Mouse (Mus musculus) embryonic fibroblast, embryonic 13.5 days (primary cell): ENCODE results near the gene Ift57. TPM values are rescaled to one million over a fixed set of nuclear protein-coding genes. Genes with fewer than 3 reads are reported as not detected.

Source experiments
- H3K27ac ChIP-seq: 2 replicates; pipeline ENCODE4 v1.5.1; 2012; ENCODE audit warnings: low read length, control low read depth, inconsistent platforms; ENCODE audit not compliant: insufficient read depth
- H3K4me1 ChIP-seq: 2 replicates; pipeline ENCODE4 v1.6.1; 2011; ENCODE audit warnings: low read length; ENCODE audit not compliant: control insufficient read depth, insufficient read depth
- H3K4me3 ChIP-seq: 2 replicates; pipeline ENCODE4 v1.5.1; 2011; ENCODE audit warnings: mild to moderate bottlenecking, control low read depth, low read length; ENCODE audit not compliant: insufficient read depth
- CTCF ChIP-seq: IDR thresholded peaks from 2 replicates; pipeline ENCODE4 v1.5.1; 2011; ENCODE audit warnings: mild to moderate bottlenecking, control low read depth, low read length, moderate library complexity, borderline replicate concordance; ENCODE audit not compliant: insufficient read depth
- POLR2A ChIP-seq: IDR thresholded peaks from 2 replicates; pipeline ENCODE4 v1.6.1; 2011; ENCODE audit warnings: low read depth, mild to moderate bottlenecking, control low read depth, low read length, moderate library complexity
- polyA plus RNA-seq: library from polyadenylated mRNA; stranded (reverse); fragments of >200 nt; gene quantifications from 2 replicates; pipeline ENCODE4 v1.2.4, GENCODE M21; 2011; ENCODE audit warnings: low read depth; ENCODE audit not compliant: missing spikeins, insufficient read length

The Ift57 gene
- polyA plus RNA-seq, 1 experiment: 22.5 TPM

DNA sequence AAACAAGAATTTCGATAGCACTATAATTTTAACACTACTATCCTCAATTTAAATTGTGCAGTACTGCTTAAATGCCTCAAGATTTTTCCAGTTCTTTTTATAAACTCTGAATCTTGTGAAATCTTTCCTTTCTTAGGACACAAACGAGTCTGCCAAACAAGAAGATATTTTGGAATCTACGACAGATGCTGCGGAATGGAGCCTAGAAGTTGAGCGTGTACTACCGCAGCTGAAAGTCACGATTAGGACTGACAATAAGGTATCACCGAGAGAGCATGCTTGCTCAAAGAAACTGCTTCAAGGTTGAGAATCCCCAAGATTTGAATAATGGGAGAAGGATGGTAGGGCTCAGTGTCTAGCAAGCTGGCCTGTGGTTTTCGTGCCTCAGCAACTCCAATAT, 37.5 kb downstream of the Ift57 start:
- Histone ChIP-seq H3K27ac (no peak overlapping the region), H3K4me3 (no peak overlapping the region)

DNA sequence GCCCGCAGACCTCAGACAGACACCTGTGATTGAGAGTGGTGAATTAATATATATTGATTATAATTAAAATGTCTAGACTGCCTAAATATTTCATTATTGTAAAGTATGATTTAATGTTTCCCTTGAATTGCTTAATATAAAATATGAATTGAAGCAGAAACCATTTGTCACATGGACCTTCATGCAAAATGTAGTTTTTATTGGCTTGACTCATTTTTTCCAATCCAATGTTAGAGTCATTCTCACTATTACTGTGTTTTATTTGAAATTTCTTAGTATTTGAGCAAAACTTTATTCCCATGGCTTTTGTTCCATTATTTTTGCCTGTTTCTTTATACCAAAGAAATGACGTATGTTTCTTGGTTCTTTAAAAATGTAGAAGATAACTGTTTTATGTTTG, 48.3 kb downstream of the Ift57 start:
- TF ChIP-seq CTCF: no peak
- TF ChIP-seq POLR2A: no peak
- Histone ChIP-seq H3K4me1 (no peaks in the 10 kb centered on the region), H3K4me3 (no peak overlapping the region), H3K27ac (no peak overlapping the region)

More for the DNA sequence above, 37.5 kb downstream of the Ift57 start:
- no peak for TF ChIP-seq CTCF
- no peak for TF ChIP-seq POLR2A
- H3K4me1 ChIP-seq: no peaks in the 10 kb centered on the region

DNA sequence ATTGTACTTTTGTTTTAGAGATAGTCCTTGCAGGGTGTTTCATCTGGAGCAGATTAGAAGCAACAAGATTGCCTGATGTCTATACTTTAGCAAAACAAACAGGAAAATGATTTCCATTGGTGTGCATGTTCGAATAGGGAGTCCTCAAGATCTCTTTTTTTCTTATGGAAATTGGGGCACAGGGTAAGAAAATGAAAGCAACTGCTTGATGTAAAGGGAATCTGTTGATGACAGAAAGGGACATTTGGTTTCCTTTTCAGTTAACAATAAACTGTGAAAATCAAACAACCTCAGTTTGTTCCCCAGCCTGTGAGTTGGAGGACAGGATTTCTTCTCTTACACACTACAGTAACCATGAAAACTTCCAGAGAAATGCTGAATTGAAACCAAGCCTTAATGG, 53.9 kb downstream of the Ift57 start:
- Histone ChIP-seq H3K27ac (no peak overlapping the region), H3K4me3 (no peak overlapping the region), H3K4me1 (no peaks in the 10 kb centered on the region)
- TF ChIP-seq CTCF (no peak), POLR2A (no peak)

- Histone ChIP-seq H3K4me1 (no peaks in the 10 kb centered on the region), H3K4me3 (no peak overlapping the region), H3K27ac (no peak overlapping the region)
- TF ChIP-seq POLR2A (no peak), CTCF (no peak)
Measured at GRCm38 (mm10) chr16:49753318-49753717, 54.3 kb downstream of the Ift57 start.

DNA sequence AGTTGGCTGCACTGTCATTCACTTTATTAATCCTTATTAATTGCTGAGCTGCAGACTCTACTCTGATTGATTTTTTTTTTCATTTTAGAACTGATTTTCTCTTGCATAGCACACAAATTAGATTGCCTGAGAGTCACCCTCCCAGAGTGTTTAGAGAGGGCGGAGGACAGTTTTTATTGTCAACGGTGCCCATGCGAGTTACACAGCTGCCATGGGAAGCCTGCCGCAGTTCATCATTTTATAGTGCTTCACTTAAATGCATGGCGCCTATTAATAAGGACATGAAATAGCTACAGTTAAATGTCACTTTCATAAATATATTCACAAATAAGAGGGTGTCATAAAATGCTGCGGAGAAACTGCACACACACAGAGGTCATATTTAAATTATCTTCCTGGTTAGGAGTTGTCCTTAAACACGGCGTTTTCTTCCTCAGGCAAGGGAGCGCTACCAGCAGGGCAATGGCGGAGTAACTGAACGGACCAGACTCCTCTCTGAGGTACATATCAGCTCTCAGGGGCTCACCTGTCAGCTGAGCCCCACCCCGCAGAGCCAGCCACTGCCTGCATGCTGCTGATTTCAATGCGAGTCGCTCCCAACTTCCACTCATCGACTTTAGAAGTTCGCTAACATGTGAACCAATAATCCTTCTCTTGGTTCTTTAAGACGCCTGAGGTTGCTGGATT, 61.6 kb downstream of the Ift57 start:
- no peak overlapping the region for H3K27ac ChIP-seq
- TF ChIP-seq POLR2A (no peak), CTCF (no peak)
- H3K4me3 ChIP-seq: no peak overlapping the region

DNA sequence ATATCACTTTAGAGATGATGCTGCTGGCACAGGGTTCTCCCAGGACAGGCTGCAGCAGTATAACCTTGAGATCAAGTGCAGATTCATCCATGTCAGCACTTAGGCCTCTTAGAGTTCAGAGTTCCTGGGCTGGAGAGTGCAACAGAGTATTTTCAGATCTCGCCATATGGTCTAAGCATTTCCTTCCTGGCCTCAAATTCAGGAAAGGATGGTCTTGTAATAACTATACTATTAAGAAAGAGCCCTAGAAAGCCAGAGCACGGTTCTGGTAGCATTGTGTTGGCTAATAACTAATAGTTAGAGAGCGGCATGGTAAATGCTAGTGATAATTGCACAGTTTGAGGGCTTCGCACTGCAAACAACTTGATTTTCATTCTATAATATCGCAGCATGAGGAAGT, 62.9 kb downstream of the Ift57 start:
- TF ChIP-seq CTCF: no peak
- TF ChIP-seq POLR2A: no peak
- Histone ChIP-seq H3K4me1 (no peaks in the 10 kb centered on the region), H3K4me3 (no peak overlapping the region), H3K27ac (no peak overlapping the region)

More for the DNA sequence above, 61.6 kb downstream of the Ift57 start:
- no peaks in the 10 kb centered on the region for H3K4me1 ChIP-seq

DNA sequence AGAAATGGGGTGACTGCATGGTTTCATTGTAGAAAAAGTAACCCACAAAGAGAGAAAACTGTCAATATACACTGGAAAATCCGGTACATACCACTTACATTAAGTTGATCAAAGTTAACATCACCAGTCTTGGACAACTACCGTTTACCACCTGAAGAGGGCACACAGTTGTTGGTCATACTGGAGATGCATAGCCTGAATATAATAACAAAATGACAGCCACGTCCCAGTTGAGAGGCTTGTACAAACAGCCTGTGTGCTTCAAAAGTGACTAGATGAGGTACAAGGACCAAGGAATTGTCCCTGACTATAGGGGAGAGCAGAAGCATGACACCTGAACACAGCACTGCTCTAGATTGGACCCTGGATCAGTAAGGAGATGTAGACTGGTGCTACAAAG, 67.3 kb downstream of the Ift57 start:
- H3K4me3 ChIP-seq: no peak overlapping the region
- TF ChIP-seq POLR2A: no peak
- no peak for TF ChIP-seq CTCF
- H3K27ac ChIP-seq: no peak overlapping the region
- no peaks in the 10 kb centered on the region for H3K4me1 ChIP-seq

DNA sequence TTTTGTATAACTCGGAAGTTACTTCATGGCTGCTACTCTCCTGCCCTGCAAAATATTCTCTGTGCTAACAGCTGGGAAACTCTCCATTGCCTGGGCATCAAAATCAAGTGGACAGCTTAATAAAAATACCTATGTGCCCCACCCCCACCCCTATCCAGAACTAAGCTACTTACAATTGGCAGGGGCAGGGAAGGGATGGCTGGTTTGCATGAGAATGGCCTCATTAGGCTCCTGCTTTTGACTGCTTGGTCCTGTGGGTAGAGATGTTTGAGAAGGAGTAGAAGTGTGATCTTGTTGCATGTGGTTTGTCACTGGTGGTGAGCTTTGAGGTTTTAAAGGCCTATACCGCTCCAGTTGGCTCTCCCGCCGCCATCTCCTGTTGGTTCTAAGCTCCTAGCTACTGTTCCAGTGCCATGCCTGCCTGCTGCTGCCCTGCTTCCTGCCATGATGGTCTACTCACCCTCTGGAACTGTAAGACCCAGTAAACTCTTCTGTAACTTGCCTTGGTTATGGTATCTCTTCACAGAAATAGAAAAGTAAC, 69.5 kb downstream of the Ift57 start:
- Histone ChIP-seq H3K4me3 (no peak overlapping the region), H3K27ac (no peak overlapping the region), H3K4me1 (no peaks in the 10 kb centered on the region)
- TF ChIP-seq POLR2A (no peak), CTCF (no peak)

DNA sequence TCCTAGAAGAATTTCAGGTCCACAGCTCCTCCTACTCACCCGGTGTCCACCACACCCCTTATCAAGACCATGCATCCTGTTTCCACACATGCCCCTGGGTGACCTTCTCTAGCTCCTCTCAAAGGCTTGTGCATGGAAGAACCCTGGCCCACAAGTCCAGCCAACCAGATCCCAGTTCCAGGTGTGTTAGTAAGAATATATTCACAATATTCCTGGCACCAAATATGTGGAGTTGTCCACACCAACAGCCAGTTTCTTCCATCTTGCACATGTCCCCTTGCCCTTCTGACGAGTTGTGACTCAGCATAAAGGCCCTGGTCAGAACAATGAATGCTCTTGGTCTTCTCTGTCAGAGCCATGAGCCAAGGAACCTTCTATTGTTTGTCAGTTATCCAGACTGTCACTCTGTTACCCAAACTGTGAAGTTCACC, 70.8 kb downstream of the Ift57 start:
- TF ChIP-seq POLR2A (no peak), CTCF (no peak)
- Histone ChIP-seq H3K4me1 (no peaks in the 10 kb centered on the region), H3K27ac (no peak overlapping the region), H3K4me3 (no peak overlapping the region)

DNA sequence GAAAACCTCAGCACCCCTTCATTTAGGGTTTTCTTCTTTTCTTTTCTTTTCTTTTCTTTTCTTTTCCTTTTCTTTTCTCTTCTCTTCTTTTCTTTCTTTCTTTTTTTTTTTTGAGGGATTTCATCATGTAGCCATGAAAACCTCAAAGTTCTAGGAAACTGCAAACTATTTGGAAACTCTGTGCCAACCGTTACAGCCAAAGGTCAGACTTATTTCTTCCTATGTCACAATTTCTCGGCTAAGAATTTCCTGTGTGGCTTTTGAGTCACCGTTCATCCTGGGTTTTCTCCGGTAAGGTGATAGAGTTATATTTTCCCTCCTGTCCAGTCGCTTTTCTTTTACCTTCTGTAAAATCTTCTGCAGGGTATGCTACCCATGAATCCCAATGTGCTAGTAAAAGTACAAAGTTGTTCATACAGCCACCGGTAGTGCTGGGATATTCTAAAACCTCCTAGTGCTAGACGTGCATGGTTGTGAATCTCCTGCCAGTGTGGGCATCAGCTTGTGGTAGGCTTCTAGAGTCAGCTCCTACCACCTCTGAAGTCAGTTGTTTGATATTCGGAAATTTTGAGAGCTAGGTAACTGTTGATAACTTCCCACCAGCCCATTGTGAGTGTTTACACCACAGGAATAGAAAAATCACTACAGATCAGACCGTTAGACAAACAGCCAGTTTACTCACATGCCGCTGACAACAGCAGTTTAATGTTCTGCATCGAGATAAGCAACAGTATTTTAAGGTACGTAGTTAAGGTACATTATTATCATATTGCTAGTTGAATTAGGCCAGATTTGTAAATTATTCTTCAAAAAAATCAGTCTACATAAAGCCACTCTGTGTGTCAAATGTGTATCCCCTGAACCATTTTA, 71.5 kb downstream of the Ift57 start:
- TF ChIP-seq CTCF: no peak
- TF ChIP-seq POLR2A: no peak

More for the DNA sequence above, 71.5 kb downstream of the Ift57 start:
- no peak overlapping the region for H3K27ac ChIP-seq
- no peaks in the 10 kb centered on the region for H3K4me1 ChIP-seq
- no peak overlapping the region for H3K4me3 ChIP-seq
